Mouse (Mus musculus): ENCODE data around the gene Marc1. TPM values are rescaled to one million over a fixed set of nuclear protein-coding genes. Genes with fewer than 3 reads are reported as not detected.

Marc1 gene
- total RNA-seq, 2 experiments from 2014 or later: 0.14 TPM; not detected in 1

DNA sequence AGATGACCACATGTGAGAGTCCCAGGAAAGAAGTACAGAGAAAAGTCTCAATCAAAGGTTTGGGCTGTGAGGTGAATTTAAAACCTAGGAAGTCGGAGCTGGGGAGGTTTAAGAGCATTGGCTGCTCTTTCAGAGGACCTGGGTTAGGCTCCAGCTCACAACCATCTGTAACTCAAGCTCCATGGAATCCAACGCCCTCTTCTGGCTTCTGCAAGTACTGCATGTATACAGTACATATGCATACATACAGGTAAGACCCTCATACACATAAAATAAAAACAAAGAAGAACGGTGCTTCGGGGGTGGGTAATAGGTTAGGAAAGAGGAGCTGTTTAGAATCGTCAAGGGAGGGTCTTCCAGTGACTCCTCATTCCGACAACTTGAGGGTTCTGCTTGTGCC lies 6.7 kb upstream of the Marc1 start:
- DNase-seq: no peak

GRCm38 (mm10) chr1:184811716-184812250 lies 670 bp upstream of the Marc1 start:
- no peak for DNase-seq

GRCm38 (mm10) chr1:184809578-184810001 lies 1.5 kb downstream of the Marc1 start:
- no peak for DNase-seq

GRCm38 (mm10) chr1:184808418-184809012 lies 2.6 kb downstream of the Marc1 start:
- DNase-seq: no peak

GRCm38 (mm10) chr1:184807627-184808417 lies 3.3 kb downstream of the Marc1 start:
- DNase-seq: no peak

DNA sequence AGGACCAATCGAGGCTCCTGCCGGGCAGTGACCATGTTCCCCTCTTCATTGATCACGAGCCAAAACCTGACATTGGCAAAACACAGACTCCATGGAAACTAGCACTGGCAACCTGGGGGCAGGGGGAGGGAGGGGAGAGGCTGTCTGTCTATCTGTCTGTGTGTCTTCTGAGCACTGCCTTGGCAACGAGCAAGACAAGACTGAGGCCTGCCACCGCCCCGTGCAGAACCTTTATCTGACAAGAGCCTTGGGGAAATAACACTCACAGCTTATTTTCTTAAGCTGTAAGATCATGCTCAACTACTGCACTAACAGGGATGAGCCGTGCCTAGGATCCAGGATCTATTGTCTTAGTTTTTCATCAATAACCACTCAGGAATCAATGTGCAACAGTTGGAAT lies 4.0 kb downstream of the Marc1 start:
- DNase-seq: no peak

DNA sequence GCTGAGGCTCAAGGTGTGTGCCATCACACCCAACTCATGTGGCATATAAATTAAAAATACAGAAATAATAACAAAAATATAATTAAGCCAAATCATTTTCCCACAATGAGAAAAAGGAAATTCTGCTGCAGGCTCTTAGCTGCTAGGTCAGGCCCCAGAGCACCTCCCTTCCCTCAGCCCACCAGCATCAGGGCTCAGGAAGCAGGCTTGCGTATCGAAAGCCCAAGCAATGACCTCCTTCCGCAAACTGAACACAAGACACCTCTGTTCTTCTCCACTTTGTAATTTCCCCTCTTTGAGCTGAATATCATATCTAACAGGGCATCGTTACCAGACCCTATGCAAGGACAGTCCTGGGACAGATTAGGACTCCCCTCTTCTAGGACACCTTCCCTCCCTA lies 5.4 kb downstream of the Marc1 start:
- no peak for DNase-seq

GRCm38 (mm10) chr1:184793163-184793876 lies 17.8 kb downstream of the Marc1 start:
- peak; percentile 65 for DNase-seq

GRCm38 (mm10) chr1:184791109-184791508 lies 20.0 kb downstream of the Marc1 start:
- peak; percentile 52 for DNase-seq

DNA sequence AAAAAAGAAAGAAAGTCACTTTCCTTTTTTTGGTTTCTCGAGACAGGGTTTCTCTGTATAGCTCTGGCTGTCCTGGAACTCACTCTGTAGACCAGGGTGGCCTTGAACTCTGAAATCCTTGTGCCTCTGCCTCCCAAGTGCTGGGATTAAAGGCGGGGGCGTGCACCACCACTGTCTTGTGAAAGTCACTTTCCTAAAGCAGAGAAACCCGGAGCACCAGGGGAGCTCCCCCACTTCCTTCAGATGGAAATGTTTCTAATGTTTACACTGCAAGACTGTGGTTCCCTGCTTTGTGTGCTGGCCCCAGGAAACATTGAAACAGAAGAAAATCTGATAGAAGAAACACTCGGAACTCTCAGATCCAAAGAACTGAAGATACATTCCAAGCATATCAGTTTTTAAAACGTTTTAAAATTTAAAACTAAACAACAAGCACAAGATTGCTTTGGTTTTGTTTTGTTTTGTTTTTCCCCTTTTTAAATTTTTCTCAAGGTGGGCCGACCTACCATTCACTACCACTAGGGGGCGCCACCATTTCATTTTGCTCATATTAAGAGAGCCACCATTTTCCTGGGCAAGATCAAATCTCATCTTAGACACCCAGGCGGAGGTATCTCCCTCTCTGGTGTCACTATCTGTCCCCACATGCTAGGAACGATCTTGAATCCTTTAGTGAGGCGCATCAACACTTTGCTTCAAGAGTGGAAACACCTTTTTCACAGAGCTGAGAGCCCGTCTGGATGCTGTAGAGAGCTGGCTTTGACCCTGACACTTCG lies 24.5 kb downstream of the Marc1 start:
- DNase-seq: no peak

DNA sequence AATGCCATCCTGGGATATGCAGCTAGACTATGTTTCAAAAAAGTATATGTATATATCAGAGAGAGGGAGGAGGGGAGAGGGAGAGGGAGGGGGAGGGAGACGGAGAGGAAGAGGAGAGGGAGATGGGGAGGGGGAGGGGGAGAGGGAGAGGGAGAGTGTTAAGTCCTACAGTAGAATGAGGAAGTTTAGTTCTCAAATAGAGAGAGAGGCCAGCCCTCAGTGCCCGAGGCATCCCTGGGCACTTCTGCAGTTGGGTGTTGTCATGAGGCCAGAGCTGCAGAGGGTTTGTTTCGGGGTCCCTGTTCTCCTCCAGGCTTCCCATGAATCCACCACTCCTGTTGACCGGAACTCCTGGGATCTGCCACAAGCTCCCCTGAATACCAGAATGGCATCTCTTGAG lies 27.5 kb downstream of the Marc1 start:
- DNase-seq: no peak

DNA sequence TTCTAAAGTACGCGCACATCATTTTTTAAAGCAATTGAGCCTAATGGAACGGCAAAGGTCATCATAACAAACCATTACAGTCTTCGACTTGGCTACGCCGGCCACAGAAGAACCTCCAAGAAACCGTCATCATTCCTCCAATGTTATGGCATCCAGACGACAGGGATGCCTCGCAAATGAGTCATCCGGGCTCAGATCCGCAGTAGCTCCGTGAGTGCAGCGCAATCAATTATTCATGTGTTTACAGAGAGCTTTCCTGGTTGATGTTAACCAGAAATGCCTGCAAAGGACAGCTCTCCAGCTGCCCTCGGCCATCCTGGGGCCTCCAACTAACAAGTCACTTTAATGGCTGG lies 29.0 kb downstream of the Marc1 start:
- DNase-seq: peak; percentile 32

DNA sequence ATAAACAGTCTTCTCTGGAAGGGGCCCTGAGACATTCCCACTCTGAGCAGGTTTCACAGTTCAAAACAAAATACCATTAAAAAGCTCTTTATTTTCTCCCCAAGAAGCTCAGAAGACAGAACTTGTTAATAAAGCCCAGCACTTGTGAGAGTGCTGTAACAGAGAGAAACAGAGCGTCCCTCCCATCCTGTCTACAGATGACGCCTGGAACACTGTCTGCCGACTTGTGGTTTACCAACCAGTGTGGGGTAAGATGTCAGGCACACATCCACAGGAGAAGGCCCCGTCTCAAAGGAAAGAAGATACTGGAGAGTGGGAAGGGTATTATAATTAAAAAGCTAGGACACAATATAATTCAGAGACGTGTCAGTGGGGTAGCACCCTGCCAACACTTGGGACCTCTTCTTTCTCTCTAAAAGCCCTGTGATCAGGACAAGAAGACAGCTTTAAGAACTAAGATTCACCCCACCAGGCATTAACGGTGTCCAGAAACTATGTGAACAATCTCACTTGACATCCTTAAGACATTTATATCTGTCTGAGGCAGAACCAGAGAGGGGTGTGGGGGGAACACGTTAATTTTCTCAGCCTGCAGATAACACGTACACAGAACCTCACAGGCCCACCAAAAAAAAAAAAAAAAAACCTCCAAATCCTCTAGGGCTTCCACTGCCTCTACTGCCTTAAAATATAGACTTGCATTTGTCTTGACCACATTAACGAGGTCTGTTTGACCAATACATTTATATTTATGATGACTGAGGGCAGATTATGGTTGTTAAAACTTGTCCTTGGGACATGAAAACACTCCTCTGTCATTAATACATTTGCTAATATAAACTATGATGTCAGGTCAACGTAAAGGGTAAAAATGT lies 29.6 kb downstream of the Marc1 start:
- no peak for DNase-seq

GRCm38 (mm10) chr1:184778157-184778556 lies 33.0 kb downstream of the Marc1 start:
- no peak for DNase-seq

GRCm38 (mm10) chr1:184777061-184777795 lies 33.9 kb downstream of the Marc1 start:
- DNase-seq: no peak

DNA sequence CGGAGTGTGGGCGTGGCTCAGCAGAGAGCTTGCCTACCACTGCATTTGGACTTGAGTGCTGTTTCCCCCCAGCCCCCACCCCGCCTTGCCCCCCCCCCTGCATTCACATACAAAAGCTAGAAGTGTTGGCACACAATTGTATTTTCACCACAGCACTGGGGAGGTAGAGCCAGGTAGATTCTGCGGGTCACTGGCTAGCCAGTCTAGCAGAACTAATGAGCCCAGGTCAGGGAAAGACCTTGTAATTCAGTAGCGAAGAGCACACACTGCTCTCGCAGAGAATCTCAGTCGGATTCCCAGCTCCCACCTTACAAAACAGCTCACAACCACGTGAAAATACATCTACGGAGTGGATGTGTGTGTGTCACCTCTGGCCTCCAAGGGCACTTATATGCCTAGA lies 35.8 kb downstream of the Marc1 start:
- DNase-seq: no peak

GRCm38 (mm10) chr1:184771891-184772249 lies 39.2 kb downstream of the Marc1 start:
- no peak for DNase-seq

DNA sequence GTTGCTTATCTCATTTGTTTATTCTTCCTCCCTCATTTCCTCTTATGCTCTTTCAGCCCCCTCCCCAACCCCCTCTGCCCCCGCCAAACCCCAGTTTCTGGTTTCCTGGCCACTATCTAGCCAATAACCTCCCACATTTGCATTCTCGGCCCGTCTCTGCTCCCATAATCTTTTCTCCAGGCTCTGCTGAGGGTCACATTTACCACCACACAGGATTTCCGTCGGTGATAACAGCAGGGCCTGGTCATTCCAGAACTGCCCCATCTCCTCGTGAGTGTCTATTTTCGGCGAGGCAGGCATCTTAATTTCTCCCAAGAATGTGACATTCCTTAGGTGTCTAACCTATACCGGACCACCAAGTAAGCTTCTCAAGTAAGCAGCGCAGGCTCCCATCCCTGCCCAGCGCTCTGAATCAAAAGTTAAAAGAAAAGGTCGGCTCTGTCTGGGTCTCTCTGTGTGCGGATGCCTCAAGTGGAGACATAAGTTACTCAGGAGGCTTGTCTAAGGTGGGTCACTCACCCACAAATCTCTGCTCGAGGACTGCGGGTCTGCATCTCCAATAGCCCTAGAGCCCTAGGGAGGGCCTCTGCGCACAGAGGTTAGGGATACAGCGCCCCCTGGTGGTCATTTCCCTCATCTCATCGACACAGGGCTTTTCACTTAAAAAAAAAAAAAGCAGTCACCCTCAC lies 39.8 kb downstream of the Marc1 start:
- DNase-seq: peak; percentile 93

GRCm38 (mm10) chr1:184763866-184764265 lies 47.2 kb downstream of the Marc1 start:
- no peak for DNase-seq

- DNase-seq: no peak
These were observed 48.2 kb downstream of the Marc1 start for GRCm38 (mm10) chr1:184762941-184763340.

All from heart, postnatal 4 days (tissue).